ENCODE assay signal across 13 mouse cellular contexts in the genomic region with DNA sequence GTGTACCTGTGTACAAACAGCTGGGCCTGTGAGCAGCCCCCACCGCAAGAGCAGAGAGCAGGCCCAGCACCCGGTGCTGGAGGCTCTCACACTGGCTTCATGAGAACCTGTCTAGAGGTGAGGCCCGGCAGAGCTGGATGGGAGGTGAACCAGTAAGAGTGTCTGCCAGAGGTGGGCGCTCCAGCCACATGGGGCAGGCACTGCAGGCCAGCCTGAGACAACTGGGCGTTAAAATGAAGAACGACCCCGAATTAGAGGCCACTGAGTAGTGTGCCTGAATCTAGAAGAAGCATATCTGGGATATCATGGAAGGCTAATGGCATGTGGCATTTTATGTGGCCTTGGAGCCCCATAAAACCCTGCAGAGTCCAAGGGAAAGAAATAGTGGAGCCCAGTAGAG. TPM values are rescaled to one million over a fixed set of nuclear protein-coding genes. Genes with fewer than 3 reads are reported as not detected.
DNase-seq lines count a peak whose midpoint lies in the region; ATAC-seq and TF ChIP-seq lines count a peak whose summit lies in the region.
"Had no signal": no experiment of that assay in that cellular context is flagged by ENCODE, and none has a peak within 500 bp of the region (broad histone marks: within the 10 kb centered on the region; RNA-seq: fewer than 3 reads in every experiment).

No protein-coding gene starts in this region.

- DNase-seq in liver, adult 2 months (ENCODE audit: extremely low read depth, low read depth, low spot score) = peak; percentile 7
- DNase-seq in liver = no peak
- no peak for DNase-seq in intestine, embryonic 14.5 days (ENCODE audit: low spot score)
- no peak for DNase-seq in stomach, postnatal 0 days (ENCODE audit: low spot score)
- no peak for DNase-seq in ovary, adult 18-20 months (ENCODE audit: low spot score)
- DNase-seq: cerebellum, adult 11-12 months; gastrocnemius, postnatal 14 days; kidney, postnatal 4 days had no signal

- H3K4me1 ChIP-seq in liver, adult 2 months (ENCODE audit: control insufficient read depth, insufficient read depth, low read length) = peaks cover 19% of the 10 kb centered on the region
- peaks cover 20% of the 10 kb centered on the region for H3K4me1 ChIP-seq in intestine, embryonic 14.5 days (replicated peaks; ENCODE audit: control insufficient read depth, insufficient read depth, low read length)
- H3K4me1 ChIP-seq in liver, embryonic 12.5 days = peaks cover 82% of the 10 kb centered on the region
- H3K4me1 ChIP-seq in stomach, postnatal 0 days (replicated peaks; ENCODE audit: control insufficient read depth, insufficient read depth) = peaks cover 12% of the 10 kb centered on the region

- peaks cover 14% of the 10 kb centered on the region; the same call in 1 of the 2 replicates for H3K9me3 ChIP-seq in intestine, embryonic 14.5 days (ENCODE audit: control insufficient read depth, low read length)
- no peaks in the 10 kb centered on the region for H3K9me3 ChIP-seq in liver, embryonic 12.5 days (replicated peaks)
- no peaks in the 10 kb centered on the region for H3K9me3 ChIP-seq in stomach, postnatal 0 days (ENCODE audit: control insufficient read depth, low read length)
- H3K9me3 ChIP-seq: hindbrain, embryonic 13.5 days; neural tube, embryonic 15.5 days had no signal

- H3K27ac ChIP-seq in liver, adult 2 months (replicated peaks; ENCODE audit: insufficient read depth, low read depth, low read length) = peak overlapping the region; percentile 47
- no peak overlapping the region for H3K27ac ChIP-seq in intestine, embryonic 14.5 days (ENCODE audit: low read depth)
- H3K27ac ChIP-seq in liver, embryonic 12.5 days = peak overlapping the region; percentile 56
- peak overlapping the region; percentile 79 for H3K27ac ChIP-seq in stomach, postnatal 0 days (replicated peaks)
- H3K27ac ChIP-seq: hindbrain, embryonic 13.5 days; neural tube, embryonic 15.5 days had no signal

- H3K4me3 ChIP-seq in liver, adult 2 months (ENCODE audit: insufficient read depth, low read depth, low read length) = no peak overlapping the region
- H3K4me3 ChIP-seq in intestine, embryonic 14.5 days (ENCODE audit: low read depth, low read length) = no peak overlapping the region
- H3K4me3 ChIP-seq in liver, embryonic 12.5 days = no peak overlapping the region
- no peak overlapping the region for H3K4me3 ChIP-seq in stomach, postnatal 0 days (ENCODE audit: low read depth, low read length)
- H3K4me3 ChIP-seq: hindbrain, embryonic 13.5 days; neural tube, embryonic 15.5 days had no signal

- H3K4me2 ChIP-seq in intestine, embryonic 14.5 days (ENCODE audit: low read length) = no peak overlapping the region
- H3K4me2 ChIP-seq in liver, embryonic 12.5 days = no peak overlapping the region
- H3K4me2 ChIP-seq in stomach, postnatal 0 days (replicated peaks; ENCODE audit: low read depth) = no peak overlapping the region
- H3K4me2 ChIP-seq: hindbrain, embryonic 13.5 days; neural tube, embryonic 15.5 days had no signal

- no peak for TF ChIP-seq POLR2A in liver, adult 2 months (IDR thresholded peaks at IDR 0.05; ENCODE audit: extremely low read depth, insufficient read depth, low read length)

- H3K79me2 ChIP-seq in liver, adult 2 months (ENCODE audit: control insufficient read depth, insufficient read depth, low read length) = no peaks in the 10 kb centered on the region

- H3K27me3 ChIP-seq in liver, adult 2 months (ENCODE audit: control insufficient read depth, insufficient read depth, low read length) = no peaks in the 10 kb centered on the region
- no peaks in the 10 kb centered on the region for H3K27me3 ChIP-seq in intestine, embryonic 14.5 days (replicated peaks; ENCODE audit: control insufficient read depth, insufficient read depth, low read length)
- no peaks in the 10 kb centered on the region for H3K27me3 ChIP-seq in liver, embryonic 12.5 days (replicated peaks)
- no peaks in the 10 kb centered on the region for H3K27me3 ChIP-seq in stomach, postnatal 0 days (ENCODE audit: control insufficient read depth, insufficient read depth, low read length)
- H3K27me3 ChIP-seq: hindbrain, embryonic 13.5 days; neural tube, embryonic 15.5 days had no signal

- peak; percentile 2; the same call in 1 of the 2 replicates for ATAC-seq in intestine, embryonic 14.5 days (replicated peaks; ENCODE audit: low FRiP score, low TSS enrichment, low read depth)
- ATAC-seq in liver, embryonic 12.5 days = no peak
- no peak for ATAC-seq in stomach, postnatal 0 days (ENCODE audit: low FRiP score, low TSS enrichment)
- ATAC-seq in monocyte, adult 5-6 weeks (replicated peaks; ENCODE audit: insufficient number of reproducible peaks, low FRiP score, low TSS enrichment, poor library complexity, severe bottlenecking) = no peak
- ATAC-seq: forebrain, embryonic 16.5 days had no signal

- 57% methylated on average over 7 of the region's 7 CpGs for WGBS in liver, adult 2 months
- WGBS in intestine, embryonic 14.5 days = 77% methylated on average over 7 of the region's 7 CpGs
- 80% methylated on average over 7 of the region's 7 CpGs for WGBS in liver, embryonic 12.5 days (ENCODE audit: insufficient replicate concordance)
- WGBS in stomach, postnatal 0 days = 78% methylated on average over 7 of the region's 7 CpGs

- no peak overlapping the region for H3K9ac ChIP-seq in liver, adult 2 months (ENCODE audit: low read depth, low read length)
- H3K9ac ChIP-seq in intestine, embryonic 14.5 days (ENCODE audit: low read length) = no peak overlapping the region
- no peak overlapping the region; the same call in 1 of the 2 replicates for H3K9ac ChIP-seq in liver, embryonic 12.5 days
- H3K9ac ChIP-seq in stomach, postnatal 0 days (ENCODE audit: low read length) = no peak overlapping the region
- H3K9ac ChIP-seq: hindbrain, embryonic 13.5 days; neural tube, embryonic 15.5 days had no signal

- TF ChIP-seq EP300 in stomach, postnatal 0 days (optimal IDR thresholded peaks at IDR 0.05) = no peak

- H3K36me3 ChIP-seq in liver, adult 2 months (ENCODE audit: control insufficient read depth, insufficient read depth, low read length) = no peaks in the 10 kb centered on the region
- H3K36me3 ChIP-seq in intestine, embryonic 14.5 days (ENCODE audit: control insufficient read depth, insufficient read depth, low read length) = no peaks in the 10 kb centered on the region
- no peaks in the 10 kb centered on the region for H3K36me3 ChIP-seq in liver, embryonic 12.5 days
- no peaks in the 10 kb centered on the region for H3K36me3 ChIP-seq in stomach, postnatal 0 days (ENCODE audit: control insufficient read depth, insufficient read depth, low read length)
- H3K36me3 ChIP-seq: hindbrain, embryonic 13.5 days; neural tube, embryonic 15.5 days had no signal

- peak; percentile 32 for TF ChIP-seq CTCF in liver, adult 2 months (IDR thresholded peaks at IDR 0.05; ENCODE audit: low read depth, low read length)
- TF ChIP-seq CTCF in stomach, postnatal 0 days (IDR thresholded peaks at IDR 0.05; ENCODE audit: low read depth) = peak; percentile 40; the same call in 1 of the 2 replicates

RNA-seq across cellular contexts. Expression of gene Morn1, which starts 33.7 kb away (rescaled TPM):
- total RNA-seq in liver, adult 2 months (2014; rRNA removed) = 2.5 and 4.2 TPM in 2 replicates
- polyA plus RNA-seq in liver, adult 2 months (2012; rRNA removed) = 3.0 and 3.6 TPM in 2 replicates
- 3.8 and 5.5 TPM in 2 replicates for polyA plus RNA-seq in intestine, embryonic 14.5 days (2014; fragmentation: Nextera tagmentation; extraction: Ambion mirVana)
- polyA plus RNA-seq in liver, embryonic 12.5 days (2016; fragmentation: Nextera tagmentation; extraction: Ambion mirVana) = 2.0 and 2.1 TPM in 2 replicates
- 3.2 and 3.6 TPM in 2 replicates for polyA plus RNA-seq in stomach, postnatal 0 days (2015; fragmentation: Nextera tagmentation; extraction: Ambion mirVana)
- 0.97 TPM in 1 of 3 replicates, not detected in the others for total RNA-seq in monocyte, adult 5-6 weeks (2017)

RNA-seq across cellular contexts. Expression of gene Rer1, which starts 33.9 kb away (rescaled TPM):
- total RNA-seq in liver, adult 2 months (2014; rRNA removed) = 128 and 135 TPM in 2 replicates
- polyA plus RNA-seq in liver, adult 2 months (2012; rRNA removed) = 84.3 and 92.1 TPM in 2 replicates
- polyA plus RNA-seq in intestine, embryonic 14.5 days (2014; fragmentation: Nextera tagmentation; extraction: Ambion mirVana) = 188 and 191 TPM in 2 replicates
- 107 and 109 TPM in 2 replicates for polyA plus RNA-seq in liver, embryonic 12.5 days (2016; fragmentation: Nextera tagmentation; extraction: Ambion mirVana)
- 182 and 185 TPM in 2 replicates for polyA plus RNA-seq in stomach, postnatal 0 days (2015; fragmentation: Nextera tagmentation; extraction: Ambion mirVana)
- total RNA-seq in monocyte, adult 5-6 weeks (2017) = 111 to 130 TPM (median 118 TPM) in 3 replicates

RNA-seq across cellular contexts. Expression of gene Pex10, which starts 53.2 kb away (rescaled TPM):
- 3.7 and 4.5 TPM in 2 replicates for total RNA-seq in liver, adult 2 months (2014; rRNA removed)
- 11.2 and 13.0 TPM in 2 replicates for polyA plus RNA-seq in liver, adult 2 months (2012; rRNA removed)
- 6.5 and 8.9 TPM in 2 replicates for polyA plus RNA-seq in intestine, embryonic 14.5 days (2014; fragmentation: Nextera tagmentation; extraction: Ambion mirVana)
- 10.3 TPM in 2 replicates for polyA plus RNA-seq in liver, embryonic 12.5 days (2016; fragmentation: Nextera tagmentation; extraction: Ambion mirVana)
- polyA plus RNA-seq in stomach, postnatal 0 days (2015; fragmentation: Nextera tagmentation; extraction: Ambion mirVana) = 10.3 and 10.5 TPM in 2 replicates
- total RNA-seq in monocyte, adult 5-6 weeks (2017) = 1.6 to 6.2 TPM (median 3.1 TPM) in 3 replicates
